In the genomic region with DNA sequence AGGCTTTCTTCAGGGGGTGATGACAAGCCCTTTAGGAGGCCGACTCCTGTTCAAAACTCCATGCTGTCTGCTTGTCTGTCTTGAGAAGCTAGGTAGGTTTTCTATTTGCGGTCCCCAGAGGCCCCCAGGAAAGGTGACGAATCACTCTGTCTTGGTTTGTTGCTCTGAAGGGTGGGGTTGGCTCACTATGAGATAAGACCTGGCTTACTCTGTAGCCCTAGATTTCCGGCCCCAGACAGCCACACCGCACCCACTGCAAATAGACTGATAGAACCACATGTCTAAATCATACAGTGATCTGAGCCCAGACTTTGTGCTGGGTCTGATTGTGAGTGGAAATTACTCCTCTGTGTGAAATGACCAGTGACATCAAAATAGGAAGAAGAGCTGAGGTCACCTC, we compare ENCODE assay signal across 23 mouse cellular contexts. TPM values are rescaled to one million over a fixed set of nuclear protein-coding genes. Genes with fewer than 3 reads are reported as not detected.
DNase-seq lines count a peak whose midpoint lies in the region; ATAC-seq lines count a peak whose summit lies in the region.
"Had no signal": no experiment of that assay in that cellular context is flagged by ENCODE, and none has a peak within 500 bp of the region (broad histone marks: within the 10 kb centered on the region; RNA-seq: fewer than 3 reads in every experiment).

No protein-coding gene starts in this region.

- WGBS in liver, embryonic 11.5 days = 34% methylated on average over 5 of the region's 5 CpGs

- H3K4me3 ChIP-seq in liver, embryonic 11.5 days (ENCODE audit: low read depth, low read length) = no peak overlapping the region
- H3K4me3 ChIP-seq: embryonic facial prominence, embryonic 13.5 days; hindbrain, embryonic 15.5 days; lung, embryonic 15.5 days; midbrain, embryonic 12.5 days had no signal

- peaks cover 14% of the 10 kb centered on the region for H3K4me1 ChIP-seq in liver, embryonic 11.5 days (replicated peaks; ENCODE audit: control insufficient read depth, insufficient read depth, low read length)
- H3K4me1 ChIP-seq: embryonic facial prominence, embryonic 13.5 days; hindbrain, embryonic 15.5 days; lung, embryonic 15.5 days; midbrain, embryonic 12.5 days had no signal

- H3K36me3 ChIP-seq in liver, embryonic 11.5 days (ENCODE audit: control insufficient read depth, insufficient read depth, low read length) = peaks cover 28% of the 10 kb centered on the region

- ATAC-seq in liver, embryonic 11.5 days (replicated peaks; ENCODE audit: low FRiP score) = peak; percentile 84
- peak; percentile 94 for ATAC-seq in megakaryocyte progenitor cell, adult 5-6 weeks (replicated peaks; ENCODE audit: poor library complexity)
- ATAC-seq: CD4-positive, CD25-positive, alpha-beta regulatory T cell, adult 4 months; forebrain, embryonic 14.5 days had no signal

- no peak overlapping the region for H3K9ac ChIP-seq in liver, embryonic 11.5 days (ENCODE audit: low read depth, low read length)
- H3K9ac ChIP-seq: embryonic facial prominence, embryonic 13.5 days; hindbrain, embryonic 15.5 days; lung, embryonic 15.5 days; midbrain, embryonic 12.5 days had no signal

- H3K27ac ChIP-seq in liver, embryonic 11.5 days (ENCODE audit: low read depth, low read length) = no peak overlapping the region
- H3K27ac ChIP-seq: embryonic facial prominence, embryonic 13.5 days; hindbrain, embryonic 15.5 days; lung, embryonic 15.5 days; midbrain, embryonic 12.5 days had no signal

- H3K4me2 ChIP-seq in liver, embryonic 11.5 days = no peak overlapping the region
- H3K4me2 ChIP-seq: embryonic facial prominence, embryonic 13.5 days; hindbrain, embryonic 15.5 days; lung, embryonic 15.5 days; midbrain, embryonic 12.5 days had no signal

- DNase-seq in urinary bladder, postnatal 14 days (ENCODE audit: low spot score) = peak; percentile 45
- no peak for DNase-seq in urinary bladder, adult 2 months (ENCODE audit: low spot score)
- no peak for DNase-seq in liver, embryonic 11.5 days (ENCODE audit: low spot score)
- DNase-seq in gastrocnemius, postnatal 25 days = no peak
- DNase-seq in spleen, postnatal 14 days (ENCODE audit: low spot score in 2 of 2) = no peak
- no peak for DNase-seq in right cerebral cortex, postnatal 25 days
- no peak for DNase-seq in kidney, postnatal 36 days
- DNase-seq: cerebellum, adult 8-10 months; gastrocnemius, postnatal 36 days; kidney, adult 2 months; kidney, postnatal 14 days; lung, postnatal 4 days; retina, postnatal 1 day; thymus, postnatal 36 days had no signal

- no peaks in the 10 kb centered on the region for H3K27me3 ChIP-seq in liver, embryonic 11.5 days (replicated peaks; ENCODE audit: control insufficient read depth, insufficient read depth, low read length)
- H3K27me3 ChIP-seq: embryonic facial prominence, embryonic 13.5 days; hindbrain, embryonic 15.5 days; lung, embryonic 15.5 days; midbrain, embryonic 12.5 days had no signal

- H3K9me3 ChIP-seq in liver, embryonic 11.5 days (ENCODE audit: control insufficient read depth, low read length) = no peaks in the 10 kb centered on the region
- H3K9me3 ChIP-seq: embryonic facial prominence, embryonic 13.5 days; hindbrain, embryonic 15.5 days; lung, embryonic 15.5 days; midbrain, embryonic 12.5 days had no signal

RNA-seq across cellular contexts. Expression of a gene that starts 19.1 kb away (rescaled TPM):
- 25.8 and 26.3 TPM in 2 replicates for polyA plus RNA-seq in urinary bladder, adult 2 months (2012; rRNA removed)
- 34.8 and 36.5 TPM in 2 replicates for polyA plus RNA-seq in liver, embryonic 11.5 days (2014; fragmentation: Nextera tagmentation; extraction: Ambion mirVana)
- total RNA-seq in megakaryocyte progenitor cell, adult 5-6 weeks (2015) = 43.4 and 54.2 TPM in 2 replicates
- total RNA-seq in megakaryocyte progenitor cell, adult 5-6 weeks (2017) = 39.5 and 47.7 TPM in 2 replicates
- total RNA-seq in gastrocnemius, postnatal 25 days (2021) = 1 to 10 TPM; 8.6 to 9.3 TPM

RNA-seq across cellular contexts. Expression of a gene that starts 19.1 kb away (rescaled TPM):
- polyA plus RNA-seq in urinary bladder, adult 2 months (2012; rRNA removed) = 16.6 and 19.1 TPM in 2 replicates
- polyA plus RNA-seq in liver, embryonic 11.5 days (2014; fragmentation: Nextera tagmentation; extraction: Ambion mirVana) = 65.1 and 75.7 TPM in 2 replicates
- total RNA-seq in megakaryocyte progenitor cell, adult 5-6 weeks (2015) = 14.6 and 16.2 TPM in 2 replicates
- total RNA-seq in megakaryocyte progenitor cell, adult 5-6 weeks (2017) = 41.0 and 45.8 TPM in 2 replicates
- 10 to 100 TPM; 22.9 to 23.3 TPM for total RNA-seq in gastrocnemius, postnatal 25 days (2021)

RNA-seq across cellular contexts. Expression of a gene that starts 23.0 kb away (rescaled TPM):
- 36.0 and 45.0 TPM in 2 replicates for polyA plus RNA-seq in urinary bladder, adult 2 months (2012; rRNA removed)
- polyA plus RNA-seq in liver, embryonic 11.5 days (2014; fragmentation: Nextera tagmentation; extraction: Ambion mirVana) = 46.3 and 52.5 TPM in 2 replicates
- total RNA-seq in megakaryocyte progenitor cell, adult 5-6 weeks (2015) = 25.3 and 32.8 TPM in 2 replicates
- total RNA-seq in megakaryocyte progenitor cell, adult 5-6 weeks (2017) = 20.8 and 27.6 TPM in 2 replicates
- 1 to 10 TPM; 7.9 to 8.6 TPM for total RNA-seq in gastrocnemius, postnatal 25 days (2021)

RNA-seq across cellular contexts. Expression of a gene that starts 41.4 kb away (rescaled TPM):
- 13.5 and 18.5 TPM in 2 replicates for polyA plus RNA-seq in urinary bladder, adult 2 months (2012; rRNA removed)
- 9.2 and 9.6 TPM in 2 replicates for polyA plus RNA-seq in liver, embryonic 11.5 days (2014; fragmentation: Nextera tagmentation; extraction: Ambion mirVana)
- 18.6 and 20.1 TPM in 2 replicates for total RNA-seq in megakaryocyte progenitor cell, adult 5-6 weeks (2015)
- total RNA-seq in megakaryocyte progenitor cell, adult 5-6 weeks (2017) = 16.0 and 18.8 TPM in 2 replicates
- 1 to 10 TPM; 2.9 to 3.8 TPM for total RNA-seq in gastrocnemius, postnatal 25 days (2021)

RNA-seq across cellular contexts. Expression of a gene that starts 54.9 kb away (rescaled TPM):
- 57.5 and 70.1 TPM in 2 replicates for polyA plus RNA-seq in urinary bladder, adult 2 months (2012; rRNA removed)
- polyA plus RNA-seq in liver, embryonic 11.5 days (2014; fragmentation: Nextera tagmentation; extraction: Ambion mirVana) = 11.6 and 12.7 TPM in 2 replicates
- total RNA-seq in megakaryocyte progenitor cell, adult 5-6 weeks (2015) = not detected in 2 replicates
- not detected in 2 replicates for total RNA-seq in megakaryocyte progenitor cell, adult 5-6 weeks (2017)
- under 1 TPM in 1 of 2 experiments, not detected in 1; 0.46 TPM for total RNA-seq in gastrocnemius, postnatal 25 days (2021)
- total RNA-seq: left cerebral cortex, postnatal 25 days; monocyte, adult 5-6 weeks had no signal
- polyA plus RNA-seq: CD4-positive, CD25-positive, alpha-beta regulatory T cell, adult 4 months had no signal
